Mouse (Mus musculus) testis, adult 2 months (tissue): Measurements from ENCODE around the gene Pds5b. TPM values are rescaled to one million over a fixed set of nuclear protein-coding genes. Genes with fewer than 3 reads are reported as not detected.

ENCODE experiments used
- H3K27ac ChIP-seq: fragments of 200-500 bp; 2 replicates; pipeline ENCODE4 v1.5.1; 2012; ENCODE audit warnings: low read depth, low read length; ENCODE audit not compliant: control insufficient read depth, insufficient read depth
- H3K27me3 ChIP-seq: fragments of 200-500 bp; 2 replicates; pipeline ENCODE4 v1.6.1; 2012; ENCODE audit warnings: mild to moderate bottlenecking, low read length, moderate library complexity; ENCODE audit not compliant: control insufficient read depth, insufficient read depth
- H3K36me3 ChIP-seq: fragments of 200-500 bp; 2 replicates; pipeline ENCODE4 v1.6.1; 2012; ENCODE audit warnings: mild to moderate bottlenecking, low read length; ENCODE audit not compliant: control insufficient read depth, insufficient read depth
- H3K4me1 ChIP-seq: fragments of 200-500 bp; 2 replicates; pipeline ENCODE4 v1.6.1; 2012; ENCODE audit warnings: low read length; ENCODE audit not compliant: control insufficient read depth, insufficient read depth
- H3K4me3 ChIP-seq: fragments of 200-500 bp; 2 replicates; pipeline ENCODE4 v1.5.1; 2012; ENCODE audit warnings: low read depth, mild to moderate bottlenecking, low read length, moderate library complexity, mixed read lengths; ENCODE audit not compliant: control insufficient read depth
- CTCF ChIP-seq: fragments of 200-500 bp; IDR thresholded peaks from 2 replicates; pipeline ENCODE4 v1.5.1; 2012; ENCODE audit warnings: low read depth, mild to moderate bottlenecking, inconsistent platforms, low read length, moderate library complexity; ENCODE audit not compliant: control insufficient read depth, insufficient read depth, insufficient replicate concordance
- POLR2A ChIP-seq: fragments of 200-500 bp; IDR thresholded peaks from 2 replicates; pipeline ENCODE4 v1.6.1; 2012; ENCODE audit warnings: low read depth, mild to moderate bottlenecking, inconsistent platforms, low read length, moderate library complexity; ENCODE audit not compliant: control insufficient read depth
- polyA plus RNA-seq: library from polyadenylated mRNA; depleted of rRNA; stranded (reverse); fragments of >200 nt; gene quantifications from 2 replicates; pipeline ENCODE4 v1.2.3, GENCODE M21; 2012; rRNA removed

Gene Pds5b
- polyA plus RNA-seq, 1 experiment = 5.6 TPM

GRCm38 (mm10) chr5:150854506-150854905 lies 181.0 kb downstream of the Pds5b start:
- no peak overlapping the region for H3K27ac ChIP-seq
- H3K27me3 ChIP-seq = no peaks in the 10 kb centered on the region
- H3K36me3 ChIP-seq = no peaks in the 10 kb centered on the region
- no peak overlapping the region for H3K4me3 ChIP-seq
- no peak for TF ChIP-seq CTCF
- TF ChIP-seq POLR2A = no peak
- no peaks in the 10 kb centered on the region for H3K4me1 ChIP-seq

- Histone ChIP-seq H3K36me3 (no peaks in the 10 kb centered on the region), H3K4me1 (no peaks in the 10 kb centered on the region), H3K27me3 (no peaks in the 10 kb centered on the region), H3K4me3 (no peak overlapping the region), H3K27ac (no peak overlapping the region)
- no peak for TF ChIP-seq POLR2A
- no peak for TF ChIP-seq CTCF
These were observed 186.2 kb downstream of the Pds5b start for GRCm38 (mm10) chr5:150859642-150860194.

Other genes with a start within 250 kb of the Pds5b start
- 0.12 TPM in 1 of 2 replicates, not detected in the other for gene Zar1l, start 155.6 kb upstream of the Pds5b start, polyA plus RNA-seq
- 27.5 and 27.9 TPM in 2 replicates for gene Brca2, start 151.1 kb upstream of the Pds5b start, polyA plus RNA-seq
- 9.6 and 12.8 TPM in 2 replicates for gene N4bp2l1, start 76.6 kb upstream of the Pds5b start, polyA plus RNA-seq
- 18.9 and 20.0 TPM in 2 replicates for gene N4bp2l2, start 7.6 kb upstream of the Pds5b start, polyA plus RNA-seq